Mouse (Mus musculus) heart, embryonic 16.5 days (tissue): ENCODE measurements around the gene Cdc40. TPM values are rescaled to one million over a fixed set of nuclear protein-coding genes. Genes with fewer than 3 reads are reported as not detected.

ENCODE experiments used
- ATAC-seq: fragments of 200-750 bp; cut with Nextera tagmentation; replicated peaks from 2 replicates; pipeline ENCODE4 v1.8.0; 2017; ENCODE audit warnings: moderate number of reproducible peaks; ENCODE audit not compliant: insufficient read depth, low FRiP score; ENCODE audit errors: extremely low read depth
- H3K27ac ChIP-seq: fragments of 300-500 bp; sonication (generic); 2 replicates; pipeline ENCODE4 v1.5.1; 2014; ENCODE audit warnings: mild to moderate bottlenecking, low read length, control low read depth, moderate library complexity
- H3K27me3 ChIP-seq: fragments of 300-500 bp; sonication (generic); 2 replicates; pipeline ENCODE4 v1.6.1; 2014; ENCODE audit warnings: low read length, mixed read lengths; ENCODE audit not compliant: control insufficient read depth, insufficient read depth
- H3K36me3 ChIP-seq: fragments of 300-500 bp; sonication (generic); 2 replicates; pipeline ENCODE4 v1.6.1; 2014; ENCODE audit not compliant: control insufficient read depth, insufficient read depth
- H3K4me1 ChIP-seq: fragments of 300-500 bp; sonication (generic); 2 replicates; pipeline ENCODE4 v1.6.1; 2014; ENCODE audit warnings: low read length, mixed read lengths; ENCODE audit not compliant: control insufficient read depth, insufficient read depth
- H3K4me2 ChIP-seq: fragments of 300-500 bp; sonication (generic); 2 replicates; pipeline ENCODE4 v1.6.1; 2014; ENCODE audit warnings: low read depth, mild to moderate bottlenecking, control low read depth, low read length
- H3K4me3 ChIP-seq: fragments of 300-500 bp; sonication (generic); 2 replicates; pipeline ENCODE4 v1.5.1; 2014; ENCODE audit warnings: mild to moderate bottlenecking, control low read depth, low read length
- H3K9ac ChIP-seq: fragments of 300-500 bp; sonication (generic); 2 replicates; pipeline ENCODE4 v1.6.1; 2014; ENCODE audit warnings: low read length, control low read depth
- H3K9me3 ChIP-seq: fragments of 300-500 bp; sonication (generic); replicated peaks from 2 replicates; pipeline ENCODE4 v1.6.1; 2016; ENCODE audit warnings: low read length; ENCODE audit not compliant: control insufficient read depth
- whole genome bisulfite sequencing: fragments of 180-500 bp; shearing (Covaris S2); extraction: QIAGEN DNeasy Blood & Tissue Kit; methylation state at CpG from one replicate; pipeline ENCODE4 v1.1.7; 2014; 5-methylcytosine and 5-hydroxymethylcytosine counted together
- polyA plus RNA-seq: library from polyadenylated mRNA; unstranded; fragments of >200 nt; fragmentation: Nextera tagmentation; extraction: Ambion mirVana; gene quantifications from 2 replicates; pipeline ENCODE4 v1.2.1, GENCODE M21; 2015

Gene Cdc40
- 25.8 and 26.7 TPM in 2 replicates for polyA plus RNA-seq

DNA sequence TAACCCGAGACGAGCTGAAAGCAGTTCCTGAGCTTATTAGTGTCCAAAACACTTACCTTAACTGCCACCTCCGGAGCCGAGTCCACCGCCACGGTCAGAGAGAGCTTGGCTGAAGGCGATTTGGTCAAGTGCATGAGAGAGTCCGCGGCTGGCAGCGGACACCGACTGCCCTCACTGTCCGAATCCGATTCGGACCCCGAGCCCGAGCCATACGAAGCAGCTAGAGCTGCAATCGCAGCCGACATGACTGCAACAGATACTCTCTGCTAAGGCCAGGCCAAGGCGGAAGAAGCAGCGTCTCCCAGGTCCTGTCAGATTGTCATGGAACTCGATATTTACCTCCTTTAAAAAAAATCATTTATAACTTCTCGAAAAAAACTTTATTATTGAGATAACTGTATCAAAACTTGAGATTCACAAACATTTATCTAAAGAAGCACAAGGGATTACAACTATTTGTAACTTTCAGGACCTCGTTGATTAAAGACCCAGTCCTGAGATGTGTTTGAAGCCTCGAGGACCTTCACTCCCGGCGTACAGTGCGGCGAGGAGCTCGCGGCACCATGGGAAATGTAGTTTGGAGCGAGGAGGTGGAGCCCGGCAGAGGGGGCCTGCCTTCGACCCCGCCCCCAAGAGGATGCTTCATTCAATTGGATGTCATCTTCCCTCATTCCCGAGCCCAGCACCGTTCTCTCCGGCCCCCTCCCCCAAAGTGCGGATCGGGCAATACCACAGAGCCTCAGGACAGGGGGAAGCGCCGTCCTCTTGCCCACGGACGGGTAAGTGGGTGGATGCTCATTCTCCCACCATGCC, at the start of gene Cdc40, which contains the start of gene Wasf1:
Gene Cdc40, minus strand, starts transcription at position 481 of the 813 bp plus-strand sequence.
Gene Wasf1, plus strand, starts transcription at position 645 of the 813 bp plus-strand sequence.
- H3K4me3 ChIP-seq, result peak within 1 kb of the TSS; percentile 74
- peak within 1 kb of the TSS; percentile 92 for H3K4me2 ChIP-seq
- H3K9ac ChIP-seq, result peak within 1 kb of the TSS; percentile 84
- WGBS, result under 1% methylated on average over 44 of the region's 44 CpGs
- H3K27ac ChIP-seq, result peak within 1 kb of the TSS; percentile 88
- no peaks in the 10 kb centered on the region for H3K9me3 ChIP-seq
- ATAC-seq, result peak; percentile 94
- H3K4me1 ChIP-seq, result peaks cover 28% of the 10 kb centered on the region
- no peaks in the 10 kb centered on the region for H3K27me3 ChIP-seq
- H3K36me3 ChIP-seq, result no peaks in the 10 kb centered on the region; the same call in 1 of the 2 replicates

DNA sequence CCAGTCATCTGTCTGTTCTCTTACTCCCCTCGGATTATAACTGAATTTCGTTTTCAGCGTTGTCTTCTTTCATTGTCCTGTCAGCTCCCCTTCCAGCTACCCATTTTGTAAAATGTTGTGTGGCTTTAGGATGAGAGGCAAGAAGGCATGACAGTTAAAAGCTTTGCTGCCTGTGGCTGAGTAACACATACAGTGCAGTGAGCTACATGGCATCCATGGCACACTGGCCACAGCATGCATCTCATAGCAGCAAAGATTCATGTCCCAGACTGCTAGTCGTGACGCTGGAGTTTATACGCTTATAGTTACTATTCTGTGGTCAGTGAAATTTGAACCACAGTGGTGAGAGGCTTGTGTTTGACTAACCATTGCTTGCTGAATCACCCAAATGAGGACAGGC, 36.4 kb upstream of the Cdc40 start:
- ATAC-seq, result no peak
- no peaks in the 10 kb centered on the region for H3K4me1 ChIP-seq
- 84% methylated on average over 6 of the region's 6 CpGs for WGBS

DNA sequence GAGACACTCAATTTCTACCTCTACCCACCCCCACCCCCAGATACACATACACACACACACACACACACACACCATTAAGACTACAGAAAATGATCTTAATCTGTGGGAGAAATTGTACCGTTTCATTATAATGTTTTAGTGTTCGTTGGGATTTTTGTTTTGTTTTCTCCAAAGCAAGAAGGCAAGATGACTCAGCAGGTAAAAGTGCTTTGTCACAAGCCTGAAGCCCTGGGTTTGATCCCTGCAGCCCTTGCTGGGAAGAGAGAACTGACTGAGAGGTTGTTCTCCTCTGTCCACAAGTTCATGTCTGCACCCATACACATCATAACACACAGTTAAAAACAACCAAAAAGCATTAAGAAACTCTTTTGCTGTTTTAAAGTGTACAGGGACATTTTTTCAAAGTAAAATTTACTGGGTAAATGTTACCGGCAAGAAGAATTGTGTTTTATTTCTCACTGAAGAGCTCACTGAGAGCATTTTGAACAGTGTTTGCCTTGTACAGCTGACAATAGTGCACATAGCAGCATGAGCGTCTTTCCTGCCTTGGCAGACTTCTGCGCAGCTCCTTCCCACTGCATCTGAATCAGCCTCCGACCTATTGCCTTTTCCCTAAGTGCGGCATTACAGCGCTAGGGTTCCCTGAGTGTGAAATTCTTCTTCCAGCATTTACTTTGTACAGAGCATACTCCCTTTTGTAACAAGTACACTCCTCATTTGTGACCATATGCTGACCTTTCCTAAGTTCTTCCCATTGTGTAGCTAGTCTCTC, 35.7 kb upstream of the Cdc40 start:
- ATAC-seq, result no peak

More for the DNA sequence above, 36.4 kb upstream of the Cdc40 start:
- no peak overlapping the region for H3K27ac ChIP-seq
- no peak overlapping the region for H3K4me2 ChIP-seq
- no peak overlapping the region for H3K4me3 ChIP-seq
- H3K9me3 ChIP-seq, result no peaks in the 10 kb centered on the region
- H3K36me3 ChIP-seq, result no peaks in the 10 kb centered on the region
- no peak overlapping the region for H3K9ac ChIP-seq
- H3K27me3 ChIP-seq, result no peaks in the 10 kb centered on the region

DNA sequence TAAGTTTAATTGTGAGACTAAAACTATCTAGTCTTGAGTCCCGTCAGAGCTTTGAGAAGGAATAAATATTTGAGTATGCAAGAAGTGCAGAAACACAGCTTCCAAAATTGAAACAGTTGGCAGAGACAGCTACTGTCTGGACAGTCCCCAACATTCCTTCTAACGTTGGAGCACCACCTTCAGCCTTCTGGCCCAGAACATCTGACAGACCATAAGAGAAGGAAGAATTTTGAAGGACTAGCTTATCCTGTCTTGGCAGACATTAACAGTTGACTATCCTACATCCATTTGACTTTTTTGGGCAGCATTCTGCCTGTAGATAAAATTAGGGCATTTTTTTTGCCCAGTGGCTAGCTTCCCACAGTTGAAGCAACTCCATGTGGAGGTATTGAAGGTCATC, 32.1 kb upstream of the Cdc40 start:
- Histone ChIP-seq H3K4me3 (no peak overlapping the region), H3K27me3 (no peaks in the 10 kb centered on the region), H3K4me2 (no peak overlapping the region), H3K9me3 (no peaks in the 10 kb centered on the region), H3K9ac (no peak overlapping the region), H3K36me3 (no peaks in the 10 kb centered on the region), H3K4me1 (peaks cover 6% of the 10 kb centered on the region; the same call in 1 of the 2 replicates), H3K27ac (no peak overlapping the region)
- ATAC-seq, result no peak
- WGBS, result 71% methylated on average over 2 of the region's 2 CpGs

More for the DNA sequence above, 35.7 kb upstream of the Cdc40 start:
- Histone ChIP-seq H3K27me3 (no peaks in the 10 kb centered on the region), H3K4me3 (no peak overlapping the region), H3K9me3 (no peaks in the 10 kb centered on the region), H3K27ac (no peak overlapping the region), H3K36me3 (no peaks in the 10 kb centered on the region), H3K9ac (no peak overlapping the region), H3K4me2 (no peak overlapping the region), H3K4me1 (no peaks in the 10 kb centered on the region)
- 78% methylated on average over 8 of the region's 8 CpGs for WGBS

DNA sequence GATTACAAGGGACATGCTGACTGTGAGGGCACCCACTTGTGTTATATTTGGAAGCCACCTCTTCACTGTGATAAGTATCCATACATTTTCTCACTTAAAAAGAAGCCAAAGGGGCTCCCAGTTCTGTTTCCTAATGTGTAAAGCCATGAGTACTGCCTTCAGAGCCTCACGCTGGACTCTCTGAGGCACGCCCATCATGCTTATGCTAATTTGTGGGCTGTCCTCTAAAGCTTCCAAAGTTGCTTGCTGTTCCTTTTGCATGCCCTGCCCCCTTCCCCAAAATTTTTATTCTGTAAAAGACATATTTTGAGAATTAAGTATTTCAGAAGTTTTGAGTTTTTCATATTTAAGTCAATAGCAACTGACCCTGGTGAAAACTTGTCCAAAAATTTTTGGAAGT, 27.7 kb upstream of the Cdc40 start:
- no peak for ATAC-seq
- Histone ChIP-seq H3K27me3 (no peaks in the 10 kb centered on the region), H3K9ac (no peak overlapping the region), H3K4me1 (peaks cover 9% of the 10 kb centered on the region; the same call in 1 of the 2 replicates), H3K36me3 (no peaks in the 10 kb centered on the region), H3K4me2 (peak overlapping the region; percentile 40; the same call in 1 of the 2 replicates), H3K4me3 (no peak overlapping the region), H3K9me3 (no peaks in the 10 kb centered on the region), H3K27ac (no peak overlapping the region)
- 38% methylated on average over 2 of the region's 2 CpGs for WGBS

DNA sequence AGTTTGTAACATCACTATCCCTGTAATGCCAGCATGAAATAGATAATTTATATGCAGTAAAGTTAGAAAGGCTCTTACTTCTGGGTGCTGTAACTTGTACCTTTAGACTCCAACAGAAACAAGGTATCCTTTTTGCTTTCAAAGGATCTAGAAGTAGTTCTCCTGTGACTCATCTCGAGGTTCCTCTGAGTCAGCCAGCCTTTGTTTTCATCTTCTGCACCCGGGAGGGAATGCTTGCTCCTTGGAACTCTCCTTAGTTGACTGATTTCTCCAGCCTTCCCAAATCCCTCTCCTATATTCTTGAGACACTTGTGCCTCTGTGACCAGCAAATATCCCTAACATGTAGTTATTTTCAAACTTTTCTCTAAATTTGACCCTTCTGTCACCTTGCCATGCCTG, 25.5 kb upstream of the Cdc40 start:
- no peak overlapping the region for H3K9ac ChIP-seq
- WGBS, result 17% methylated on average over 2 of the region's 2 CpGs
- H3K27me3 ChIP-seq, result no peaks in the 10 kb centered on the region

DNA sequence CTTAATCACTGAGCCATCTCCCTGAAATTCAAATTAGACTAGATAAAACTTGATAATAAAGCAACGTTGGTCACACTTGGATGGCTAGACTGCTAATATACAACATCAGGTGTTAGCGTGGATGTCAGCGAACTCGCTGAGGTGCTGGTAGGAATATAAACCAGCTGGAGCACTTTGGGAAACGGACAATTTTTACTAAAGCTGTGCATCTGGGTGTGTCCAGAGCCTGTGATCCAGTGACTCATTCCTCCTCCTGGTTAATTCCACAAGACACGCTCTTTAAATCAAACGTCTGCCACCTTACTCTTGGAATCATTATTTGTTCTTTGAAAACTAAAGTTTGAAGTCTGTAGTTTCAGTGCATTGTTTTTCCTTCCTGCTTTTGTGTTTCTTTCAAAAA, 23.7 kb upstream of the Cdc40 start:
- Histone ChIP-seq H3K9me3 (no peaks in the 10 kb centered on the region), H3K27me3 (no peaks in the 10 kb centered on the region), H3K9ac (no peak overlapping the region), H3K27ac (no peak overlapping the region), H3K4me1 (peaks cover 9% of the 10 kb centered on the region; the same call in 1 of the 2 replicates), H3K4me2 (no peak overlapping the region), H3K4me3 (no peak overlapping the region), H3K36me3 (no peaks in the 10 kb centered on the region)
- ATAC-seq, result no peak
- WGBS, result 78% methylated on average over 7 of the region's 7 CpGs

More for the DNA sequence above, 25.5 kb upstream of the Cdc40 start:
- H3K4me1 ChIP-seq, result peaks cover 9% of the 10 kb centered on the region; the same call in 1 of the 2 replicates
- H3K36me3 ChIP-seq, result no peaks in the 10 kb centered on the region
- no peaks in the 10 kb centered on the region for H3K9me3 ChIP-seq
- H3K4me3 ChIP-seq, result no peak overlapping the region
- H3K27ac ChIP-seq, result no peak overlapping the region
- ATAC-seq, result no peak
- H3K4me2 ChIP-seq, result no peak overlapping the region

DNA sequence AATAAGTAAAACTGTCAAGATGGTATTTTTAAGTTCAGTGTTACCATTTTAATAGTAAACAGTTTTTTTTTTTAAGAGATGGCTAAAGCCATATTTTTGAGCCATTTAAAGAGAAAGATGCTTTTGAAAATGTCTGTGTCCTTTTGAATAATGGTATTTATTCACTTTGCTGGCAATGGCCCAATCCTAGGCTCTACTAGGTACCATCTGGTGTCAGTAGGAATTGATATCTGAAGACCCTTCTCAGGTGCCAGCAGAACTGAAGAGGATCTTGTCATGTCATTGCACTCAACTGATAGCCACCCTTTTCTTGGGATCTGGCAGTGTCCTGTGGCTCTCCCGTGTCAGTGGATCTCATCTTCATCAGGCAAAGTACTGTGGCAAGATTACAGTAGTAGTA, 23.0 kb upstream of the Cdc40 start:
- Histone ChIP-seq H3K9ac (no peak overlapping the region), H3K4me1 (peaks cover 9% of the 10 kb centered on the region; the same call in 1 of the 2 replicates), H3K4me3 (no peak overlapping the region), H3K27ac (no peak overlapping the region), H3K4me2 (no peak overlapping the region), H3K27me3 (no peaks in the 10 kb centered on the region), H3K36me3 (no peaks in the 10 kb centered on the region), H3K9me3 (no peaks in the 10 kb centered on the region)
- 71% methylated on average over 1 of the region's 1 CpGs for WGBS
- no peak for ATAC-seq

DNA sequence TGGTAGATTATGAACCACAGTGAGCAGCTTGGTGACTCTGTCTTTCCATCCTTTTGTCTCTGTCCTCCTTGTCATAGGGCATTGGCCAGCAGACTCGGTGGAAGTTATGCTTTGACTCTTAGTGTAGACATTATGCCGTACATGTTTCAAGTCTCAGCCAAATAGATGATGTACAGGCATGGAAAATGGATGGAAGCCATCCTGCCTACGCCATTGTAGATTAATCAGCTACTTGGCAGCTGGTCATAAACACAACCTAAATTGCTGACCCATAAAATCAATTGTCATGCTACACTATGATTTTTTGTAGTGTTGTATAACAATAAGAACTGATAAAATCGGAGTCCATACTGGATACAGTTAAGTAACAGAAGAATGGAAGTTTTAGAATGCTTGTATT, 18.7 kb upstream of the Cdc40 start:
- Histone ChIP-seq H3K36me3 (no peaks in the 10 kb centered on the region), H3K4me1 (no peaks in the 10 kb centered on the region), H3K9ac (no peak overlapping the region), H3K4me3 (no peak overlapping the region), H3K27me3 (no peaks in the 10 kb centered on the region), H3K9me3 (no peaks in the 10 kb centered on the region), H3K4me2 (no peak overlapping the region), H3K27ac (no peak overlapping the region)
- WGBS, result 83% methylated on average over 4 of the region's 4 CpGs
- no peak for ATAC-seq
